Mouse (Mus musculus) heart, postnatal 0 days (tissue): ENCODE measurements at regions not wholly inside any gene's neighbourhood (a gene's known extent, or its start where the extent isn't known, plus 50 kb on each side); places are given as distances from the start of the nearest gene placed in this dataset.

Experiments
- ATAC-seq: fragments of 200-750 bp; cut with Nextera tagmentation; 2 replicates; pipeline ENCODE4 v1.8.0; 2017; ENCODE audit warnings: low read depth, moderate number of reproducible peaks, moderate library complexity; ENCODE audit not compliant: insufficient read depth
- DNase-seq: peaks from one replicate; pipeline ENCODE4 v3.0.0-alpha.2; 2016; ENCODE audit warnings: low spot score
- H3K27ac ChIP-seq: fragments of 300-500 bp; sonication (generic); 2 replicates; pipeline ENCODE4 v1.5.1; 2014; ENCODE audit warnings: low read depth, mild to moderate bottlenecking
- H3K27me3 ChIP-seq: fragments of 300-500 bp; sonication (generic); 2 replicates; pipeline ENCODE4 v1.6.1; 2014; ENCODE audit warnings: low read length, mixed read lengths; ENCODE audit not compliant: control insufficient read depth, insufficient read depth
- H3K36me3 ChIP-seq: fragments of 300-500 bp; sonication (generic); replicated peaks from 2 replicates; pipeline ENCODE4 v1.6.1; 2014; ENCODE audit warnings: low read length, mixed read lengths; ENCODE audit not compliant: control insufficient read depth, insufficient read depth
- H3K4me1 ChIP-seq: fragments of 300-500 bp; sonication (generic); 2 replicates; pipeline ENCODE4 v1.6.1; 2014; ENCODE audit warnings: antibody characterized with exemption; ENCODE audit not compliant: control insufficient read depth, insufficient read depth
- H3K4me2 ChIP-seq: fragments of 300-500 bp; sonication (generic); 2 replicates; pipeline ENCODE4 v1.6.1; 2014; ENCODE audit warnings: low read depth, mild to moderate bottlenecking, low read length, moderate library complexity
- H3K4me3 ChIP-seq: fragments of 300-500 bp; sonication (generic); 2 replicates; pipeline ENCODE4 v1.5.1; 2014; ENCODE audit warnings: low read depth, low read length
- H3K9ac ChIP-seq: fragments of 300-500 bp; sonication (generic); replicated peaks from 2 replicates; pipeline ENCODE4 v1.6.1; 2014; ENCODE audit warnings: low read depth, low read length, mixed read lengths
- H3K9me3 ChIP-seq: fragments of 300-500 bp; sonication (generic); replicated peaks from 2 replicates; pipeline ENCODE4 v1.6.1; 2016; ENCODE audit warnings: low read length; ENCODE audit not compliant: control insufficient read depth
- CTCF ChIP-seq: IDR thresholded peaks from 2 replicates; pipeline ENCODE4 v1.5.1; 2016; ENCODE audit warnings: antibody characterized with exemption, control low read depth, low read depth
- EP300 ChIP-seq: IDR thresholded peaks from 2 replicates; pipeline ENCODE4 v1.6.1; 2016; ENCODE audit warnings: antibody characterized with exemption, low read depth
- WGBS: fragments of 180-500 bp; shearing (Covaris S2); extraction: QIAGEN DNeasy Blood & Tissue Kit; methylation state at CpG from one replicate; pipeline ENCODE4 v1.1.7; 2014; 5-methylcytosine and 5-hydroxymethylcytosine counted together

DNA sequence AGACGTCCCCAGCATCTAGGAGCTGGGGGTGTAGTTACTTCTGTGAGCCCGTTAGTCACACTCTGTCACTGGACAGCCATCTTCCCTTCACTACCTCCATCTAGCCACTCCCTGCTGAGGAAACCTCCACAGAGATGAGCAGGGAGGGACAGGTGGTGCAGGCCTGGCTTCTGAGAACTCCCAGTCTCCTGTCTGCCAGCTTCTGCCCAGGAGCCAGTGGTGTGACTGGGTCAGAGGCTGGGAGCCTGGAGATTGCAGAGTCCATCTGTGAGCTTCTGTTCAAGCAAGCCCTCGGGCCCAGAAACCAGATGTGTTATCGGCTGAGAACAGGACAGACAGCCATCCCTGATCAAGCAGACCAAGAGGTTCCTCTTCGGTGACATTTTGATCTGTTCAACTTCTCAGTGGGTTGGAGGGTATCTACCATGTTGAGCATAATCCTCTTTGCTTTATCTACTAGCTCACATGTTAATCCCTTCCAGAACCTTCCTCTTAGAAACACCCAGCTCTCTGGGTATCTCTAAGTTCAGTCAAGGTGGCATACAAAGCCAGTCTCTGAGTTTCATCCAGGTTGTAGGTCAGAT, 100.3 kb upstream of the Tle3 start:
- no peak for DNase-seq
- Histone ChIP-seq H3K27ac (no peak overlapping the region), H3K9me3 (no peaks in the 10 kb centered on the region), H3K4me3 (no peak overlapping the region), H3K4me1 (no peaks in the 10 kb centered on the region), H3K36me3 (no peaks in the 10 kb centered on the region), H3K9ac (no peak overlapping the region), H3K27me3 (peaks cover 81% of the 10 kb centered on the region), H3K4me2 (no peak overlapping the region)
- TF ChIP-seq EP300 (no peak), CTCF (no peak)
- no peak for ATAC-seq
- 80% methylated on average over 5 of the region's 5 CpGs for WGBS

DNA sequence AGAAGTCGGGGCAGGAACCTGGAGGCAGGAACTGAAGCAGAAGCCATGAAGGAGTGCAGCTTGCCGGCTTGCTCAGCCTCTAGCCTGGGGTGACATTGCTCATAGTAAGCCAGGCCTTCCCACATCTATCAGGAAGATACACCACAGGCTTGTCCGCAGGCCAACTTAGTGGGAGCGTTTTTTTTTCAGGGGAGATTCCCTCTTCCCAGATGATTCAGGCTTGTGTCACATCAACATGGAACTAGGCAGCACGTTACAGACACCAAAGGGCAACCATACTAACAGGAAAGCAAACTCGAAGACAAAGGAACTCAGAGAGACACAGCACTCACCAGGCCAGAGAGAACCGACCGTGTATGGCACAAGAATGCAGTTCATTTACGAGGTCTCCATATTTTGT, 98.1 kb upstream of the Tle3 start:
- no peak overlapping the region for H3K27ac ChIP-seq
- H3K9me3 ChIP-seq, result no peaks in the 10 kb centered on the region
- no peak for DNase-seq
- H3K4me3 ChIP-seq, result no peak overlapping the region
- H3K4me2 ChIP-seq, result no peak overlapping the region
- no peak for ATAC-seq
- WGBS, result 78% methylated on average over 9 of the region's 9 CpGs
- H3K4me1 ChIP-seq, result peaks cover 11% of the 10 kb centered on the region
- H3K36me3 ChIP-seq, result no peaks in the 10 kb centered on the region
- no peak overlapping the region for H3K9ac ChIP-seq
- peaks cover 72% of the 10 kb centered on the region for H3K27me3 ChIP-seq
- TF ChIP-seq EP300, result no peak
- no peak for TF ChIP-seq CTCF

DNA sequence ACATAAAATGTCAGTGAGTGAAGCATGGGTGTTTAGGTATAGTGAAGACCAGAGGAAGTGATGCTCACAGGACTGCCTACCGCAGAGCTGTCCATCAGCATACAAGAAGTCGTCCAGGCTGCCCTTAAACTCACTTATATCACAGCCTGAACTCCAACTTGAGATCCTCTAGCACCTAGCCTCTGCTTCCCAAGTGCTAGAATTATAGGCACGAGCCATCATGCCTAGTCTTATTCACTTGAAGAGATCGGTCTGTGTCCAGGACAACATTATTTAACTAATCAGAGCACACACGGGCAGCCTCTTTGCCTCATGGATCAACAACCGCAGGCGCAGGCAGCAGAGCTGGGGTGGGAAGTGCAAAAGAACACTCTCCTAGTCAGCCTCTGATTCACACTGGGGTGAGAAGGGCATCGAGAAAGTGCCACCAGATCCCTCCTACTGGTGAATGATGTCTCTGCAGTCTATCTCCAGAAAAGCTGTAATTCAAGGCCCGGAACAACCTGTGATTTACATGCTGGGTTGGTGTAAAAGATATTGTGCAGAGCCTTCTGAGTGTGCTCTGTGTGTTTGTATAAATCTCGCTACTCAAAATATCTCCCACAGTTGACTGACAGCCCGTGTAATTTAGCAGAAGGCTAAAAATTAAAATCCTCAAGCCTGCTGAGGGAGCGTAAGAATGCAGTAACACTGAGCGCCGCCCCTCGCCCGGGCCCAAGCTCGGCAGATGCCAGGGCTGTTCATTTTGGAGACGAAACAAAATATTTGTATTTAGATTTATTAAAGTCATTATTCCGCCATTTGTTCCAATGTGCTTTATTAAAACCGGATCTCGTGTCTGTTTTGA, 94.6 kb upstream of the Tle3 start:
- TF ChIP-seq EP300 (no peak), CTCF (peak; percentile 67)
- H3K36me3 ChIP-seq, result no peaks in the 10 kb centered on the region
- peak; percentile 60; the same call in 1 of the 2 replicates for ATAC-seq
- H3K9me3 ChIP-seq, result no peaks in the 10 kb centered on the region
- peak overlapping the region; percentile 27; the same call in 1 of the 2 replicates for H3K4me3 ChIP-seq
- peaks cover 12% of the 10 kb centered on the region for H3K4me1 ChIP-seq
- no peak overlapping the region for H3K27ac ChIP-seq
- H3K9ac ChIP-seq, result no peak overlapping the region
- peak overlapping the region; percentile 55 for H3K4me2 ChIP-seq
- H3K27me3 ChIP-seq, result peaks cover 77% of the 10 kb centered on the region
- 12% methylated on average over 21 of the region's 21 CpGs for WGBS
- peak; percentile 68 for DNase-seq

GRCm38 (mm10) chr9:61278216-61278758, 93.9 kb upstream of the Tle3 start:
- H3K4me3 ChIP-seq, result peak overlapping the region; percentile 27; the same call in 1 of the 2 replicates
- TF ChIP-seq CTCF (no peak), EP300 (no peak)
- no peak overlapping the region for H3K27ac ChIP-seq
- H3K36me3 ChIP-seq, result no peaks in the 10 kb centered on the region
- WGBS, result 10% methylated on average over 12 of the region's 12 CpGs
- peak overlapping the region; percentile 55 for H3K4me2 ChIP-seq
- H3K27me3 ChIP-seq, result peaks cover 78% of the 10 kb centered on the region
- H3K4me1 ChIP-seq, result peaks cover 12% of the 10 kb centered on the region
- no peak overlapping the region for H3K9ac ChIP-seq
- no peak for DNase-seq
- H3K9me3 ChIP-seq, result no peaks in the 10 kb centered on the region
- no peak for ATAC-seq

- no peak for TF ChIP-seq CTCF
- TF ChIP-seq EP300, result no peak
- Histone ChIP-seq H3K4me2 (no peak overlapping the region), H3K9me3 (no peaks in the 10 kb centered on the region), H3K4me3 (no peak overlapping the region), H3K27me3 (peaks cover 84% of the 10 kb centered on the region), H3K4me1 (peaks cover 12% of the 10 kb centered on the region), H3K9ac (no peak overlapping the region), H3K27ac (no peak overlapping the region), H3K36me3 (no peaks in the 10 kb centered on the region)
- WGBS, result 35% methylated on average over 9 of the region's 9 CpGs
- ATAC-seq (no peak), DNase-seq (no peak)
These were observed 93.1 kb upstream of the Tle3 start for GRCm38 (mm10) chr9:61279044-61279543.
